Mouse (Mus musculus): ENCODE measurements around the gene Smagp. TPM values are rescaled to one million over a fixed set of nuclear protein-coding genes. Genes with fewer than 3 reads are reported as not detected.
A peak's percentile ranks its signal among the peaks of the same experiment; 100 is the strongest.

The Smagp gene
- polyA plus RNA-seq, 1 experiment, result 160 TPM

DNA sequence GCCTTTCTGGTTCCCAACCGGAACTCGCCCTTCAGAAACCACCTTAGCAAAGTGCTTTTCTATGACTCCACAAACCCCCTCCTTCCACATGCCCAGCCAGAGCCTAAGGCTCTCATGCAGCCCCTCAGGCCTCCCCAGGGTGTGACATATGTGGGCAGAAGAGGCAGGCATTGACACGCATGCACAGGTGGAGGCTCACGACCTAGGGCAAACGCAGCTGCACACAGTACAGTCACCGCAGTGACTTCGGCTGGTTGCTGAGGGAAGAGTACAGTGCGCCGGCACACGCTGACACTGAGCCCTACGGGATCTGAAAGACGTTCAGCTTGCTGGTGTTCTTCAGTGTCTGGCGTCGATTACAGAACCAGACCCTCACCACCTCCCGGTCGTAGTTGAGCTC, 58.8 kb downstream of the Smagp start:
- H3K4me3 ChIP-seq (ENCODE audit: insufficient read depth, low read depth, low read length), result no peak overlapping the region
- DNase-seq, result no peak
- no peaks in the 10 kb centered on the region for H3K27me3 ChIP-seq (replicated peaks; ENCODE audit: control insufficient read depth, insufficient read depth, low read length)
- H3K4me1 ChIP-seq (ENCODE audit: control insufficient read depth, insufficient read depth, low read length), result peaks cover 24% of the 10 kb centered on the region
- 90% methylated on average over 16 of the region's 16 CpGs for WGBS
- H3K27ac ChIP-seq (ENCODE audit: insufficient read depth, low read depth, low read length), result no peak overlapping the region
- TF ChIP-seq CTCF (conservative IDR thresholded peaks at IDR 0.05; ENCODE audit: insufficient read depth, insufficient read length, low read depth, low read length), result no peak
- TF ChIP-seq POLR2A (IDR thresholded peaks at IDR 0.05; ENCODE audit: low read depth, low read length), result no peak
- no peaks in the 10 kb centered on the region; the same call in 1 of the 2 replicates for H3K36me3 ChIP-seq (ENCODE audit: control insufficient read depth, insufficient read depth, low read length)

DNA sequence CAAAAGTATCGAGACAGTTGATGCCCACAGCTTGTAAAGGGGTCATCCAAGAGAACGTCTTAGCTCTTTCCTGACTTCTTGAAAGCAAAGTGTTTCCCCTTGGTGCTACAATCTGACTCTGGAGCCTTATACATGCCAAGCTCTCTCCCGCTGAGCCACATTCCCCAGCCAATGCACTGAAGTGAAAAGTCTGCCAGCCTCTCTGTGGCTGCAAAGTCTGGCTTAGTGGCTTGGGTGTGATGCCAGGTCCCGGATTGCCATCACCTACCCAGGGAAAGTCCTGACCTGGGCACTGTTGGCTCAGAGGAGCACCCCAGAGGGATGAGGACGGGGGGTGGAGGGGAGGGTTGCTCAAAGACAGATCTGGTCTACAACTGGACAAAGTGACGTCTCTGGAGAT, 59.9 kb downstream of the Smagp start:
- DNase-seq, result peak; percentile 65

DNA sequence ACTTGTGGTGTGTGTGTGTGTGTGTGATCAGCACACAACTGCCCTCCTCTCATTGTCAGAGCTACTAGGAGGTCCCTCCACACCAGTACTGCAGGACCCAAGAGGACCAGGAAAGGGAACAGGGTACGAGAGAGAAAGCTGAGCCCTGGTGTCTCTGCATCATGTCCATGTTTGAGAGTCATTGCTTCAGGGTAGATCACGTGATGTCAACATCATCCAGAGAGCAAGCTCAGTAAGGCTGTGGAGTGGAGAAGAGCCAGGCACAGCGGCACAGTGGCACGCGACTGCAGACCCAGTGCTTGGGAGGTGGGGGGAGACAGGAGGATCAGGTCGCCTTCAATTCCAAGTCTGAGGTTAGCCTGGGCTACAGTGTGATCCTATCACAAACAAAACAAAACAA, 60.3 kb downstream of the Smagp start:
- no peaks in the 10 kb centered on the region; the same call in 1 of the 2 replicates for H3K36me3 ChIP-seq (ENCODE audit: control insufficient read depth, insufficient read depth, low read length)
- TF ChIP-seq CTCF (conservative IDR thresholded peaks at IDR 0.05; ENCODE audit: insufficient read depth, insufficient read length, low read depth, low read length), result no peak
- no peak for TF ChIP-seq POLR2A (IDR thresholded peaks at IDR 0.05; ENCODE audit: low read depth, low read length)
- WGBS, result 91% methylated on average over 6 of the region's 6 CpGs
- peaks cover 24% of the 10 kb centered on the region for H3K4me1 ChIP-seq (ENCODE audit: control insufficient read depth, insufficient read depth, low read length)
- H3K27ac ChIP-seq (ENCODE audit: insufficient read depth, low read depth, low read length), result peak overlapping the region; percentile 70
- H3K27me3 ChIP-seq (replicated peaks; ENCODE audit: control insufficient read depth, insufficient read depth, low read length), result no peaks in the 10 kb centered on the region
- DNase-seq, result no peak
- H3K4me3 ChIP-seq (ENCODE audit: insufficient read depth, low read depth, low read length), result no peak overlapping the region

More for the DNA sequence above, 59.9 kb downstream of the Smagp start:
- H3K36me3 ChIP-seq (ENCODE audit: control insufficient read depth, insufficient read depth, low read length), result no peaks in the 10 kb centered on the region; the same call in 1 of the 2 replicates
- WGBS, result 57% methylated on average over 6 of the region's 6 CpGs
- peak overlapping the region; percentile 70 for H3K27ac ChIP-seq (ENCODE audit: insufficient read depth, low read depth, low read length)
- H3K27me3 ChIP-seq (replicated peaks; ENCODE audit: control insufficient read depth, insufficient read depth, low read length), result no peaks in the 10 kb centered on the region
- no peak overlapping the region for H3K4me3 ChIP-seq (ENCODE audit: insufficient read depth, low read depth, low read length)
- H3K4me1 ChIP-seq (ENCODE audit: control insufficient read depth, insufficient read depth, low read length), result peaks cover 24% of the 10 kb centered on the region
- no peak for TF ChIP-seq CTCF (conservative IDR thresholded peaks at IDR 0.05; ENCODE audit: insufficient read depth, insufficient read length, low read depth, low read length)
- TF ChIP-seq POLR2A (IDR thresholded peaks at IDR 0.05; ENCODE audit: low read depth, low read length), result no peak

DNA sequence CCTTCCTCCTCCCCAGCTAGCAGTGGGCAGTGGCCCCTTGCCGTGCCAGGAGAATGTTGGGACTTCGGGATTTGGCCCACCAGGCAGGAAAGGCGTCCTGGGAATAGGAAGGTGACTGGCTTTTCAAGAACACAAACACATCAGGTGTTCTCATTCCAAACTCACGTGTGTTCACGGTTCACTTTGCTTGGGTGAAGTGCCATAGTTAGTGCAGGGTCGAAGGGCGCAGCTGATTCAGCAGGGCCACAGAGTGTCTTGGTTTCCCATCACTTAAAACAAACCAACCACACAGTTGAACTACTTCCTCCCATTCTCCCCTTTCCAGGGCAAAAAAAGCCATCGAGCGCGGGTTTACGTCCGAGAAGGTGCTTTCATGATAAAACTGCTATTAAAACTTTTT, 61.4 kb downstream of the Smagp start:
- WGBS, result 50% methylated on average over 12 of the region's 12 CpGs
- TF ChIP-seq CTCF (conservative IDR thresholded peaks at IDR 0.05; ENCODE audit: insufficient read depth, insufficient read length, low read depth, low read length), result no peak
- no peak for TF ChIP-seq POLR2A (IDR thresholded peaks at IDR 0.05; ENCODE audit: low read depth, low read length)
- DNase-seq, result peak; percentile 92
- H3K36me3 ChIP-seq (ENCODE audit: control insufficient read depth, insufficient read depth, low read length), result no peaks in the 10 kb centered on the region; the same call in 1 of the 2 replicates
- H3K4me3 ChIP-seq (ENCODE audit: insufficient read depth, low read depth, low read length), result no peak overlapping the region
- H3K27me3 ChIP-seq (replicated peaks; ENCODE audit: control insufficient read depth, insufficient read depth, low read length), result no peaks in the 10 kb centered on the region
- H3K27ac ChIP-seq (ENCODE audit: insufficient read depth, low read depth, low read length), result peak overlapping the region; percentile 70
- H3K4me1 ChIP-seq (ENCODE audit: control insufficient read depth, insufficient read depth, low read length), result peaks cover 24% of the 10 kb centered on the region

DNA sequence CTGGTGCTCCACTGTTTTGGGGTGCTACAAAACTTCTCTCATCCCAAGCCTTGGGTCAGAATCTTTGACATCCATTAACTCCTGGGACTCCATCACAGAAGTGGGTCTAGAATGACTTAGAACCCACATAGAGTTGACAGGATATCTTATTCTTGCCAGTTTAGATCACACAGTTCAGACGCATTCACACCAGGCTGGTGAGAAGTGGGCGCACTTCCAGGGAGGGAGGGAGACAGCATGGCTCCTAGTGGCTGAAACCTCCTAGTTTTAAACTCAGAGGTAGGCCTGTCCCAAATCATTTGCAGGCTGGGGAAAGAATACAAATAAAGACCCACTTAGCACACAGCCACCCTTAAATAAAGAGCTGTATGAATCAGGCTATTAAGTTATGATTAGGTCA, 62.4 kb downstream of the Smagp start:
- H3K4me3 ChIP-seq (ENCODE audit: insufficient read depth, low read depth, low read length), result no peak overlapping the region
- no peaks in the 10 kb centered on the region; the same call in 1 of the 2 replicates for H3K36me3 ChIP-seq (ENCODE audit: control insufficient read depth, insufficient read depth, low read length)
- peak overlapping the region; percentile 70 for H3K27ac ChIP-seq (ENCODE audit: insufficient read depth, low read depth, low read length)
- TF ChIP-seq CTCF (conservative IDR thresholded peaks at IDR 0.05; ENCODE audit: insufficient read depth, insufficient read length, low read depth, low read length) (no peak), POLR2A (IDR thresholded peaks at IDR 0.05; ENCODE audit: low read depth, low read length) (no peak)
- DNase-seq, result peak; percentile 36
- no peaks in the 10 kb centered on the region for H3K27me3 ChIP-seq (replicated peaks; ENCODE audit: control insufficient read depth, insufficient read depth, low read length)
- 61% methylated on average over 2 of the region's 2 CpGs for whole genome bisulfite sequencing
- peaks cover 25% of the 10 kb centered on the region for H3K4me1 ChIP-seq (ENCODE audit: control insufficient read depth, insufficient read depth, low read length)

DNA sequence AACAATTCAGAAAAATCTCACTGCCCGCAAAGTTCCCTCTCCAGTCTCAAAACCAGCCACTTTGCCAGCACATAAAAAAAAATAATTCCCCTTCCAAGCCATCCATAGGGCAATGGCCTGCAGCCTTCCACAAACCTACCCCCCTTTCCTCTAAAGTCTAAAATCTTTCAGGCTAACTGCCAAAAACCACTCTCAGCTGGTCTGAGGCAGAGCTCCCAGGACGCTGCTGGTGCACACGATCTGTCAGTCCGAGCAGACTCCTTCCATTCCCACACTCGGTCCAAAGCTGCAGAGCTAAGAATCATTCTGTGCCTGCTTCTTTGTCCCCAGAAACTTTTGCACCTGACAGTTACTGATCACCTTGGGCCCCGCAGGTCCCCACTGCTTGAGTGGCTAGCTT, 62.8 kb downstream of the Smagp start:
- 18% methylated on average over 6 of the region's 6 CpGs for WGBS
- Histone ChIP-seq H3K36me3 (ENCODE audit: control insufficient read depth, insufficient read depth, low read length) (no peaks in the 10 kb centered on the region; the same call in 1 of the 2 replicates), H3K27me3 (replicated peaks; ENCODE audit: control insufficient read depth, insufficient read depth, low read length) (no peaks in the 10 kb centered on the region), H3K27ac (ENCODE audit: insufficient read depth, low read depth, low read length) (peak overlapping the region; percentile 70), H3K4me1 (ENCODE audit: control insufficient read depth, insufficient read depth, low read length) (peaks cover 27% of the 10 kb centered on the region), H3K4me3 (ENCODE audit: insufficient read depth, low read depth, low read length) (no peak overlapping the region)
- peak; percentile 82 for DNase-seq
- TF ChIP-seq POLR2A (IDR thresholded peaks at IDR 0.05; ENCODE audit: low read depth, low read length) (no peak), CTCF (conservative IDR thresholded peaks at IDR 0.05; ENCODE audit: insufficient read depth, insufficient read length, low read depth, low read length) (no peak)

Other genes with a start within 250 kb of the Smagp start
- 1.2 TPM in 2 replicates for gene Gm5475, start 214.8 kb downstream of the Smagp start, polyA plus RNA-seq (2012; rRNA removed)
- gene Slc11a2, start 211.9 kb downstream of the Smagp start, polyA plus RNA-seq (2012; rRNA removed), result 97.1 and 109 TPM in 2 replicates
- 79.0 and 79.8 TPM in 2 replicates for gene Letmd1, start 167.9 kb downstream of the Smagp start, polyA plus RNA-seq (2012; rRNA removed)
- gene Csrnp2, start 141.5 kb downstream of the Smagp start, polyA plus RNA-seq (2012; rRNA removed), result 2.6 and 2.7 TPM in 2 replicates
- 18.7 and 20.6 TPM in 2 replicates for gene Tfcp2, start 84.9 kb downstream of the Smagp start, polyA plus RNA-seq (2012; rRNA removed)
- gene Pou6f1, start 37.0 kb downstream of the Smagp start, polyA plus RNA-seq (2012; rRNA removed), result 28.5 and 30.4 TPM in 2 replicates
- gene Dazap2, start 21.6 kb downstream of the Smagp start, polyA plus RNA-seq (2012; rRNA removed), result 578 and 812 TPM in 2 replicates
- gene Bin2, start 32.6 kb upstream of the Smagp start, polyA plus RNA-seq (2012; rRNA removed), result 1.7 and 4.7 TPM in 2 replicates
- 418 and 456 TPM in 2 replicates for gene Cela1, start 51.0 kb upstream of the Smagp start, polyA plus RNA-seq (2012; rRNA removed)
- gene Galnt6, start 92.4 kb upstream of the Smagp start, polyA plus RNA-seq (2012; rRNA removed), result 0.24 and 1.2 TPM in 2 replicates
- 5.9 TPM in 2 replicates for gene Slc4a8, start 124.8 kb upstream of the Smagp start, polyA plus RNA-seq (2012; rRNA removed)
- 0.45 TPM in 2 replicates for gene Scn8a, start 232.9 kb upstream of the Smagp start, polyA plus RNA-seq (2012; rRNA removed)